Mouse (Mus musculus): Measurements from ENCODE around the gene Rapgef3.

- TF ChIP-seq CTCF (IDR thresholded peaks at IDR 0.05; ENCODE audit: low read depth) (peak; percentile 17; the same call in 1 of the 2 replicates), EP300 (IDR thresholded peaks at IDR 0.05; ENCODE audit: low read depth) (no peak)
Observed at GRCm38 (mm10) chr15:97816199-97816994, 48.6 kb upstream of the Rapgef3 start.
